Mouse (Mus musculus) bone marrow, adult 2 months (tissue): ENCODE results near the gene Bub1b. TPM values are rescaled to one million over a fixed set of nuclear protein-coding genes. Genes with fewer than 3 reads are reported as not detected.
A peak's percentile ranks its signal among the peaks of the same experiment; 100 is the strongest.
"Not testable (repeated sequence)": the region's sequence is repeated elsewhere in the genome, so short reads cannot be mapped to it uniquely, and the experiment has no call there.

Experiments used
- H3K27ac ChIP-seq: fragments of 200-500 bp; 2 replicates; pipeline ENCODE4 v1.5.1; 2012; ENCODE audit warnings: low read depth, mild to moderate bottlenecking, control low read depth, inconsistent platforms, low read length; ENCODE audit not compliant: control insufficient read depth, poor library complexity, insufficient read depth
- H3K4me1 ChIP-seq: fragments of 200-500 bp; 2 replicates; pipeline ENCODE4 v1.6.1; 2011; ENCODE audit warnings: low read length; ENCODE audit not compliant: control insufficient read depth, insufficient read depth
- H3K4me3 ChIP-seq: fragments of 200-500 bp; replicated peaks from 2 replicates; pipeline ENCODE3; 2011; ENCODE audit warnings: mild to moderate bottlenecking, low read depth, low read length, control low read depth; ENCODE audit not compliant: control insufficient read depth
- CTCF ChIP-seq: fragments of 200-500 bp; IDR thresholded peaks from 2 replicates; pipeline ENCODE4 v1.5.1; 2011; ENCODE audit warnings: low read length, control low read depth; ENCODE audit not compliant: control insufficient read depth, insufficient read depth
- POLR2A ChIP-seq: fragments of 200-500 bp; IDR thresholded peaks from 2 replicates; pipeline ENCODE4 v1.6.1; 2011; ENCODE audit warnings: low read depth, mild to moderate bottlenecking, control low read depth, low read length, borderline replicate concordance; ENCODE audit not compliant: control insufficient read depth
- WGBS: fragments of 180-500 bp; shearing (Covaris S2); methylation state at CpG from one replicate; pipeline ENCODE4 v1.1.7; 2018; 5-methylcytosine and 5-hydroxymethylcytosine counted together
- polyA plus RNA-seq: library from polyadenylated mRNA; stranded (reverse); fragments of >200 nt; gene quantifications from 2 replicates; pipeline ENCODE4 v1.2.4, GENCODE M21; 2011; ENCODE audit warnings: low replicate concordance; ENCODE audit not compliant: missing spikeins, insufficient read depth, insufficient read length

The Bub1b gene
- 35.3 and 44.1 TPM in 2 replicates for polyA plus RNA-seq

DNA sequence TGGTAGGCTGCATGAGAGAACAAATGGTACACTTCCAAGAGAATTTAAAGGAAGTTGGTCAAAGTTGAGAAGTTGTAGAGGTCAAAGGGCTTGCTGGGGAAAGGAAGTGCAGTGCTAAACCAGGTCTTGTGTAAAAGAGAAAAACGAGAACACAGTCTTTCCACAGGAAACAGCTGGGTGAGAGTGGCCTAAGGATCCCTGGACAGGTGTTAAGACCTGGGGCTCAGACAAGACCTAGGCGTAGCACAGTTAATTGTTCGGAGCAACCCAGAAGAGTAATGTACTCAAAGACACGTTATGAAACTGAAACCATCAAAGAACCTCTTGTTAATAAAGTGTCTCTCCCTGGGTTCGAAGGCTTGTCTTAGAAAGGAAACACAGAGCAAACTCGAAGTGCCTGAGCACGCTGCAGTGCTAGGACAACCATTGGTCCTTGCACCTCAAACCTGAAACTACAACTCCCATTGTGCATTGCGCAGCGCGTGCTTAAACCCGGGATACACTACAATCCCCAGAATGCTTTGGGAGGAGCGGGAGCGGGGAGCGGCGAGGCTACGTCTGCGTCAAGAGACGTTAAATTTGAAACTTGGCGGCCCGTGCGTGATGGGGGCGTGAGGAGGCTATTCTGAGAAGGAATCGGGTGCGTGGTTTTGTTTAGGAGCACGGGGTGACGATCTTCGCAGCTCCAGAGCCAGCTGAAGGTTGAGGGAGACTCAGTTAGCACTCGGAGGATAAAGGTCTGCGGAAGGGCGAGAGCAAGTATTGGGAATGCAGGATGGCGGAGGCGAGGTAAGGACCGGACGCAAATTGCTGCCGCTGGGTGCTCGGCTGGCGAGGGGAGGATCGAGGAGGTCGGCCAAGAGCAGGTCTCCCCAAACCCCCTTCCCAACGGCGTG is at the start of gene Bub1b:
Gene Bub1b (plus strand): TSS at position 539 of the 896 bp plus-strand sequence.
- 5% methylated on average over 41 of the region's 41 CpGs for WGBS
- TF ChIP-seq CTCF = no peak
- TF ChIP-seq POLR2A = peak; percentile 6; the same call in 1 of the 2 replicates

GRCm38 (mm10) chr2:118548421-118549221 is 49.4 kb upstream of the Bub1b start:
- H3K4me1 ChIP-seq = peaks cover 12% of the 10 kb centered on the region
- 3% methylated on average over 18 of the region's 18 CpGs for WGBS
- no peak for TF ChIP-seq POLR2A
- TF ChIP-seq CTCF = no peak
- peak overlapping the region; percentile 75; the same call in 1 of the 2 replicates for H3K27ac ChIP-seq
- H3K4me3 ChIP-seq = peak overlapping the region; percentile 77

More for the DNA sequence above, at the start of gene Bub1b:
- H3K27ac ChIP-seq = peak within 1 kb of the TSS; percentile 28
- peak within 1 kb of the TSS; percentile 94 for H3K4me3 ChIP-seq
- H3K4me1 ChIP-seq = peaks cover 6% of the 10 kb centered on the region

- Histone ChIP-seq H3K27ac (peak within 1 kb of the TSS; percentile 75), H3K4me3 (peak within 1 kb of the TSS; percentile 77), H3K4me1 (peaks cover 10% of the 10 kb centered on the region)
- under 1% methylated on average over 45 of the region's 45 CpGs for WGBS
- TF ChIP-seq POLR2A = peak; percentile 59; the same call in 1 of the 2 replicates
- no peak for TF ChIP-seq CTCF
Observed at GRCm38 (mm10) chr2:118549507-118550473, 48.2 kb upstream of the Bub1b start, which contains the start of gene Bmf. TSS of gene Bmf (minus strand) at chr2:118549687.

- H3K27ac ChIP-seq = no peak overlapping the region
- H3K4me1 ChIP-seq = peaks cover 4% of the 10 kb centered on the region
- TF ChIP-seq POLR2A (no peak), CTCF (no peak)
- H3K4me3 ChIP-seq = no peak overlapping the region
- 94% methylated on average over 2 of the region's 2 CpGs for WGBS
Observed at GRCm38 (mm10) chr2:118551606-118552005, 46.4 kb upstream of the Bub1b start.

DNA sequence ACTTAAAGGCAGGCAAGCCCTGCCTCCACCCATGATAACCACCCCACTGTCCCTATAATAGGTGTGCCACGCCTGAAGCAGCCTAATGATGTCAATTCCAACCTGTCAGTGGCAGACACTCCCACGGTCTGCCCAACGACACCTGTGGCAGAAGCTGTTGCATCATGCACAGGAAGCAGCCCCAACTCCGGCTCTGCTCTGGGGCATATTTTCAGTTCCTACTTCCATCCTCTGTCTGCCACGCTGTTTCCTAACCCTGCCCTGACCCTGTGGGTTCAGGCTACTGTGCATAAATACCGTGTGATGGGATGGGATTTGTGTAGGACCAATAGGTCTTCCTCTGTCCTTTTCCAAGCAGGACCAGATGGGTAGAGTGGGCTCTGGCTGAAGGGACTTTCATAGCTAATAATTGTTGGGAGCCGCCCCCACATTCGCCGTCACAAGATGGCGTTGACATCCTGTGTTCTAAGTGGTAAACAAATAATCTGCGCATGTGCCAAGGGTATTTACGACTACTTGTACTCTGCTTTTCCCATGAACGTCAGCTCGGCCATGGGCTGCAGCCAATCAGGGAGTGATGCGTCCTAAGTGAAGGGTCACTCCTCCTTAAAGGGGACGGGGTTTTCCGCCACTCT is 43.5 kb upstream of the Bub1b start:
- peak overlapping the region; percentile 87 for H3K27ac ChIP-seq
- WGBS = 48% methylated on average over 17 of the region's 17 CpGs
- H3K4me3 ChIP-seq = peak overlapping the region; percentile 76
- H3K4me1 ChIP-seq = not testable (repeated sequence)

GRCm38 (mm10) chr2:118558426-118558825 is 39.6 kb upstream of the Bub1b start:
- TF ChIP-seq CTCF = no peak
- TF ChIP-seq POLR2A = no peak
- no peak overlapping the region for H3K4me3 ChIP-seq
- 81% methylated on average over 3 of the region's 3 CpGs for WGBS
- no peak overlapping the region for H3K27ac ChIP-seq
- peaks cover 3% of the 10 kb centered on the region for H3K4me1 ChIP-seq

GRCm38 (mm10) chr2:118562015-118562414 is 36.0 kb upstream of the Bub1b start:
- H3K27ac ChIP-seq = peak overlapping the region; percentile 82
- no peak overlapping the region for H3K4me3 ChIP-seq
- TF ChIP-seq CTCF = no peak
- TF ChIP-seq POLR2A = no peak
- peaks cover 3% of the 10 kb centered on the region for H3K4me1 ChIP-seq
- WGBS = 65% methylated on average over 4 of the region's 4 CpGs
